Mouse (Mus musculus): Measurements from ENCODE around the gene Ppp6r3. TPM values are rescaled to one million over a fixed set of nuclear protein-coding genes. Genes with fewer than 3 reads are reported as not detected.

Gene Ppp6r3
- total RNA-seq, 2 experiments from 2014 or later: 104 to 114 TPM

DNA sequence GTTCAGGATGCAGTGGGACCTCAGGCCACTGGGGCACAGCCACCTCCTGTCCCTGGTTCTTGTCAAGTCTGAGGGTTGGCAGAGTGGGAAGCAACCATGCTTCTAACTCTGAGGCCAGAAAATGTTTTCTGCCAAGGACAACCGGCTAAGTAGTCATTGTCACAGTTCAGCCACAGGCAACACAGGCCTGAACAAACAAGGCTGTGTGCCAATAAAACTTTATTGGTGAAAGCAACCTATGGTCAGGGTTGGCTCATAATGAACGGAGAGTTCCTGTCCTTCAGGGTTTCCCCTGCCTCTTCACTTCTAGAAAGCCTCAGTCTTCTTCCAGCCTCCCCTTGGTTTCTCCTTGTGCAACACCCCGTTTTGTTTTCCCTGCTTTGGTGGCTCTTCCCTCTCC is 139.7 kb downstream of the Ppp6r3 start:
- DNase-seq (ENCODE audit: low spot score in 2 of 2): no peak

DNA sequence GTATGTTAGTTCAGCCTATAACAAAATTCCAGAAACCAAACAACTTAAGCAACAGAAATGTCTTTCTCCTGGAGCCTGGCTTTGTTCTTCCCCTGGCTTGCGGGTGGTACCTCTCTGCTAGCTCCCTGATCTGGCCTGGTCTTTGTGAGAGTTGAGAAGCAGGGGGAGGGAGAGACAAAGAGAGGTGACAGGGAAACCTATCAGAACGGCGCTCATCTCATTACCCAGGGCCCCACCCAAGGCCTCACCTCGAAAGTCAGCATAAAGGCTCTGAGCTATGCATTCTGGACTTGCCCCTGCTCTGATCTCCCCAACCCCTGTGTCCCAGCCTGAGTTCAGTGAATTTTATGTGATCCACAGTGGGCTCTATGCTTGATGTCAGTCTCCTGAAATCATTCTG is 140.9 kb downstream of the Ppp6r3 start:
- no peak for DNase-seq (ENCODE audit: low spot score in 2 of 2)

- no peak for DNase-seq (ENCODE audit: low spot score in 2 of 2)
Observed at GRCm38 (mm10) chr19:3434124-3434523, 141.4 kb downstream of the Ppp6r3 start.

DNA sequence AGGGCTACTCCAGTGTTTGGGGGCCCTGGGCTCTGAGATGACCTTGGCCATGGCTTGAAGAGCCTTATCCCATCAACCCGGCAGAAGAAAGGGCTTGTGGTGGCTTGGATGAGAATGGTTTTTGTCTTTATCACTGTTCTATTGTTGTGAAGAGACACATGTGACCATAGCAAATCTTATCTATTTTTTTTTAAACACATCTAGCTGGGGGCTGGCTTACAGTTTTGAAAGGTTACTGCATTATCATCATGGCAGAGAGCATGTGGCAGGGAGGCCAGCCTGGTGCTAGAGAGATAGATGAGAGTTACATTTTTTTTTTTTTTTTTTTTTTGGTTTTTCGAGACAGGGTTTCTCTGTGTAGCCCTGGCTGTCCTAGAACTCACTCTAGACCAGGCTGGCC is 143.6 kb downstream of the Ppp6r3 start:
- no peak for DNase-seq (ENCODE audit: low spot score in 2 of 2)

- DNase-seq (ENCODE audit: low spot score in 2 of 2): no peak
Observed at GRCm38 (mm10) chr19:3431066-3431465, 144.5 kb downstream of the Ppp6r3 start.

DNA sequence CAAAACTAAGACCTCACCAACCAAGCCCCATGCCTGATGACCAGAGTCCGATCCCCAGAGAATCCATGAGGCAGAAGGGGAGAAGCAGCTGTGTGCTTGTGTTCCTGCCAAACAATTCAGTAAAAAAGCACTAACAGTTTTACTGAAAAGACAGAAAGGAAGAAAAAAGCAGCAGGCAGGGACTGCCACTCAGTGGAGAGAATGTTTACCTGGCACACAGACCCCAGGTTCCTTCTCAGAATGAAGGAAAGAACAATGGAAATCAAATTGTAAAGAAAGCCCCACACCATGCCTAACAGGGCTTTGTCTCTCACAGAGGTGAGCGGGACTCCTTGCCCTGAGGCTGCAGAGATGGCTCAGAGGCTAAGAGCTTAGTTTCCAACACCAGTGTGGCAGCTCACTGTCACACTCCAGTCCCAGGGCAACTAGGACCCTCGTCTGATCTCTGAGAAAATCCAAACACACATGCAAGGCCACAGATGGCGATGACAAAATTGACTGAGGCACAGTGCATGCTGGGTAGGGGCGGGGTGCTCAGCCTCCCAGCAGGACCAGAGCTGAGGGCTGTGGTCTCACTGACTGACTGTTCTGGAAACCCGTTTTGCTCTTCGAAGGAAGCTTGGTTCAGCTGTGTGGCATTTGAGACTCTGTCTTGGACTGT is 146.3 kb downstream of the Ppp6r3 start:
- DNase-seq (ENCODE audit: low spot score in 2 of 2): no peak

GRCm38 (mm10) chr19:3428057-3428830 is 147.3 kb downstream of the Ppp6r3 start:
- DNase-seq (ENCODE audit: low spot score in 2 of 2): no peak

- no peak for DNase-seq (ENCODE audit: low spot score in 2 of 2)
Observed at GRCm38 (mm10) chr19:3424214-3424613, 151.3 kb downstream of the Ppp6r3 start.

DNA sequence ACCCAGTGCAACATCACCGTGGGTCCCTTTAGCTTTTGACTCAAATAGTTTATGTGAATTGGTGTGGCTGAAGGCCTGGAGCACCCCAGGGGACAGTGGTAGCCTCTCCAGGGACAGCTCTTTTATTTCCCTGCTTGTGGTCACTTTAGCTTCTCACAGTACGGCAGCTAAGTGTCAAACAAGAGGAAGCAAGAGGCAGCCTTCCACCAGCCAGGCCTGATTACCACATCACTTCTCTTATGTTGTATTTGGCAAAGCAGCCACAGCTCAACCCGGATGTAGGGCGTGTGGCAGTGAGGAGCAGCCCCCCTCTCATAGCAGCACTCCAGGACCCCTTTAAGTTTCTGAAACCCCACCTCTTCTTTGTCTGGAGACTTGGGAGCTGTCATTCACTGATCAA is 152.6 kb downstream of the Ppp6r3 start:
- no peak for DNase-seq (ENCODE audit: low spot score in 2 of 2)

GRCm38 (mm10) chr19:3422488-3422887 is 153.1 kb downstream of the Ppp6r3 start:
- no peak for DNase-seq (ENCODE audit: low spot score in 2 of 2)

DNA sequence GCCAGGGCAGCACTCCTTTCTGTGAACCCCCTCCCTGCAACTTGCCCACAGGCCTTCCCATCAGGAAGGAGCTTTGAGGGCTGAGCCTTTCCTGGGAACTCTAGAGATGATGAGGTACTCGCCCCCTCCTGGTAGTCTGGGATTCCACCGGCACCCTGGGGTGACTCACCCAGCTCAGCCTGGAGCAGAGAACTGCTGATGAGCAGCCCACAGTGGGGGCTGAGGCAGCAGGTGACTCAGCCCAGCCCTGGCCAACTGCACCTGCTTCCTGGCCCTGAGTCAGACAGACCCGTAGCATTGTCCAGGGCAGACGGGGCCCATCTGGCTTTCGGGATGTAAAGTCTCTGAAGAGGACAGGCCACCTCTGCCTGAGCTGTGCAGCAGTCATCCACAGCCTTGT is 156.3 kb downstream of the Ppp6r3 start:
- DNase-seq (ENCODE audit: low spot score in 2 of 2): no peak

DNA sequence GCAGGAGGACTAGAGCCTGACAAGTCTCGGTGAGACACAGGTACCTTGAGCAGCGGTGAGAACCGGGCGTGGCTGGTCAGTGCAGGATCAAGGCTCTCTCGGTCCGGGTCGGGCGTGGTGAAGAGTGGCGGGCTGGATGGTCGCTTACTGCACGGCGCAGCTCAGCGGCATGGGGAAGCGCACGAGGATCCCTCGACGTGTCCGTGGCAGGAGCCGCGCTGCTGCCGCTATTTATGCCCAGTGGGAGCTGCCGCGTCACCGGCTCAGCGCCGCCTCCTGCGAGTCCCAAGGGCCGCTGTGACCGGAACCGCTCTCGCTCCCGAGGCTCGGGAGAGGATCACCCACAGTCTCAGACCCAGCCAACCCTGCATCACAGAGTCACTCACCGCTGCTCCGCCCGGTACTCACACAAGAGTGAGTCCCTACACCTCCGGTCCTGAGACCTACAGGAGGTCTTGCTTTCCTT is 161.2 kb downstream of the Ppp6r3 start, which contains the start of gene Gal:
Gene Gal, minus strand, starts transcription at position 277 of the 466 bp plus-strand sequence.
- peak in 1 of 2 experiments; percentile 5 for DNase-seq (ENCODE audit: low spot score in 2 of 2)

GRCm38 (mm10) chr19:3405531-3406281 is 169.8 kb downstream of the Ppp6r3 start:
- DNase-seq (ENCODE audit: low spot score in 2 of 2): no peak

Other genes starting within 250 kb of the Ppp6r3 start
- gene Tesmin, start 186.9 kb downstream of the Ppp6r3 start, total RNA-seq (2021): 1 to 10 TPM; 1.7 to 2.4 TPM
- 10 to 100 TPM in 1 of 2 experiments, 1 to 10 TPM in 1; 9.1 to 12.4 TPM for gene Gal, start 161.2 kb downstream of the Ppp6r3 start, total RNA-seq (2021)
- gene Lrp5, start 110.8 kb upstream of the Ppp6r3 start, total RNA-seq (2021): 100 to 1,000 TPM; 109 to 117 TPM
- gene 1810055G02Rik, start 132.5 kb upstream of the Ppp6r3 start, total RNA-seq (2021): 10 to 100 TPM; 23.7 to 23.9 TPM
- 10 to 100 TPM; 69.7 to 70.8 TPM for gene Kmt5b, start 191.7 kb upstream of the Ppp6r3 start, total RNA-seq (2021)